ENCODE assay signal across 9 mouse cellular contexts in genomic region chr11:55046600-55046999, GRCm38 (mm10). TPM values are rescaled to one million over a fixed set of nuclear protein-coding genes. Genes with fewer than 3 reads are reported as not detected.
DNase-seq lines count a peak whose midpoint lies in the region; ATAC-seq lines count a peak whose summit lies in the region.
"Had no signal": no experiment of that assay in that cellular context is flagged by ENCODE, and none has a peak within 500 bp of the region (broad histone marks: within the 10 kb centered on the region; RNA-seq: fewer than 3 reads in every experiment).

No protein-coding gene starts in this region.

- no peaks in the 10 kb centered on the region for H3K27me3 ChIP-seq in forebrain, embryonic 16.5 days (replicated peaks; ENCODE audit: control insufficient read depth, insufficient read depth, low read length)
- H3K27me3 ChIP-seq: limb, embryonic 13.5 days had no signal

- no peaks in the 10 kb centered on the region for H3K9me3 ChIP-seq in forebrain, embryonic 16.5 days (ENCODE audit: control insufficient read depth, low read length)
- H3K9me3 ChIP-seq: limb, embryonic 13.5 days had no signal

- H3K36me3 ChIP-seq in forebrain, embryonic 16.5 days (ENCODE audit: control insufficient read depth, insufficient read depth) = no peaks in the 10 kb centered on the region
- H3K36me3 ChIP-seq: limb, embryonic 13.5 days had no signal

- H3K4me1 ChIP-seq in forebrain, embryonic 16.5 days (replicated peaks; ENCODE audit: control insufficient read depth, insufficient read depth, low read length) = no peaks in the 10 kb centered on the region
- H3K4me1 ChIP-seq: limb, embryonic 13.5 days had no signal

- no peak overlapping the region for H3K27ac ChIP-seq in forebrain, embryonic 16.5 days (ENCODE audit: low read length)
- H3K27ac ChIP-seq: limb, embryonic 13.5 days had no signal

- no peak for ATAC-seq in forebrain, embryonic 16.5 days

- peak; percentile 61 to 73 for DNase-seq in heart, adult 18-20 months
- no peak for DNase-seq in heart, adult 8-10 months (ENCODE audit: low spot score)
- DNase-seq in B cell, adult 2 months = peak; percentile 64
- DNase-seq in adrenal gland, postnatal 25 days = peak; percentile 78
- peak; percentile 76 to 78 for DNase-seq in kidney, postnatal 25 days
- peak; percentile 29 to 52 for DNase-seq in spleen, postnatal 14 days (ENCODE audit: low spot score in 2 of 2)
- DNase-seq in right cerebral cortex, postnatal 4 days = no peak

- WGBS in forebrain, embryonic 16.5 days = 60% methylated on average over 5 of the region's 5 CpGs

- H3K9ac ChIP-seq in forebrain, embryonic 16.5 days (replicated peaks; ENCODE audit: low read depth, low read length) = no peak overlapping the region
- H3K9ac ChIP-seq: limb, embryonic 13.5 days had no signal

- H3K4me3 ChIP-seq in forebrain, embryonic 16.5 days (replicated peaks; ENCODE audit: low read length) = no peak overlapping the region
- H3K4me3 ChIP-seq: limb, embryonic 13.5 days had no signal

- no peak overlapping the region for H3K4me2 ChIP-seq in forebrain, embryonic 16.5 days (ENCODE audit: low read length)
- H3K4me2 ChIP-seq: limb, embryonic 13.5 days had no signal

RNA-seq across cellular contexts. Expression of gene Anxa6, which starts 13.4 kb away (rescaled TPM):
- total RNA-seq in heart, adult 18-20 months (2021) = 100 to 1,000 TPM; 206 to 210 TPM
- 100 to 1,000 TPM; 202 to 217 (median 212) TPM for total RNA-seq in heart, adult 8-10 months (2022)
- total RNA-seq in adrenal gland, postnatal 25 days (2021) = 94.6 and 115 TPM in 2 replicates
- 40.9 and 53.0 TPM in 2 replicates for polyA plus RNA-seq in forebrain, embryonic 16.5 days (2015; fragmentation: Nextera tagmentation; extraction: Ambion mirVana)

RNA-seq across cellular contexts. Expression of gene Ccdc69, which starts 31.3 kb away (rescaled TPM):
- 1 to 10 TPM; 5.3 to 8.3 TPM for total RNA-seq in heart, adult 18-20 months (2021)
- 1 to 10 TPM; 5.9 to 9.4 (median 6.5) TPM for total RNA-seq in heart, adult 8-10 months (2022)
- total RNA-seq in adrenal gland, postnatal 25 days (2021) = 8.8 and 11.2 TPM in 2 replicates
- polyA plus RNA-seq in forebrain, embryonic 16.5 days (2015; fragmentation: Nextera tagmentation; extraction: Ambion mirVana) = 0.29 TPM in 1 of 2 replicates, not detected in the other

RNA-seq across cellular contexts. Expression of gene Gm2a, which starts 51.3 kb away (rescaled TPM):
- 10 to 100 TPM in 1 of 2 experiments, 1 to 10 TPM in 1; 9.2 to 13.8 TPM for total RNA-seq in heart, adult 18-20 months (2021)
- 10 to 100 TPM in 2 of 4 experiments, 1 to 10 TPM in 2; 9.4 to 10.7 (median 10.1) TPM for total RNA-seq in heart, adult 8-10 months (2022)
- total RNA-seq in adrenal gland, postnatal 25 days (2021) = 211 and 223 TPM in 2 replicates
- polyA plus RNA-seq in forebrain, embryonic 16.5 days (2015; fragmentation: Nextera tagmentation; extraction: Ambion mirVana) = 20.9 and 21.4 TPM in 2 replicates

Comparison
In these comparisons a context has a peak if more than half of its experiments do, and no peak if none do; other contexts are left out.
1. DNase-seq: peak in heart, adult 18-20 months (2 of 2), B cell, adult 2 months (2 of 2), adrenal gland, postnatal 25 days (single experiment), kidney, postnatal 25 days (2 of 2) and spleen, postnatal 14 days (2 of 2); none in heart, adult 8-10 months (single experiment) and right cerebral cortex, postnatal 4 days (single experiment).
2. RNA of gene Gm2a, which starts 51.3 kb away (total RNA-seq): 211 to 223 TPM in adrenal gland, postnatal 25 days; 9.2 to 13.8 TPM in heart, adult 18-20 months and 9.4 to 10.7 TPM in heart, adult 8-10 months; every median in the first group is over 10 times any median in the second.